Mouse (Mus musculus): Measurements from ENCODE around the gene 4933425L06Rik. TPM values are rescaled to one million over a fixed set of nuclear protein-coding genes. Genes with fewer than 3 reads are reported as not detected.

Gene 4933425L06Rik
- not detected for polyA plus RNA-seq (2017; shearing (Covaris generic))

DNA sequence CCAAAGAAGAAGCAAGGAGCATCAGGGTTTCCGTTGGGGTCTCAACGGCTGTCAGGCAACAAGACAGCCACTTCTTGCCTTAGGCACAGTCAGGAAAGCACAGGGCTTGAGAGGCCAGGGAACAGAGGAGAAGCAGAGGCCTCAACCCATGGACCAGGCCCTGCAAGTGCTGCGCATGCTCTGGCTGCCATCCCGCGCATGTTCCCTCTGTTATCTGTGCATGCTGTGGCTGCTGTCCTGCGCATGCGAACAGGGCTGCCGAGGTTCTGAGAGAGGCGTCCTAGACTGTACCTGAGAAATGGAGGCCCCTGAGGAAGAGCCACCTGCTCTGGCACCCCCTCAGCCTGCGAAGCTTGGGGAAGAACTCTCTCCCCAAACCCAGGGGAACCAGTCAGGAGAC is at the start of gene 4933425L06Rik:
4933425L06Rik (plus strand) TSS at position 261 of the 400 bp plus-strand sequence.

DNA sequence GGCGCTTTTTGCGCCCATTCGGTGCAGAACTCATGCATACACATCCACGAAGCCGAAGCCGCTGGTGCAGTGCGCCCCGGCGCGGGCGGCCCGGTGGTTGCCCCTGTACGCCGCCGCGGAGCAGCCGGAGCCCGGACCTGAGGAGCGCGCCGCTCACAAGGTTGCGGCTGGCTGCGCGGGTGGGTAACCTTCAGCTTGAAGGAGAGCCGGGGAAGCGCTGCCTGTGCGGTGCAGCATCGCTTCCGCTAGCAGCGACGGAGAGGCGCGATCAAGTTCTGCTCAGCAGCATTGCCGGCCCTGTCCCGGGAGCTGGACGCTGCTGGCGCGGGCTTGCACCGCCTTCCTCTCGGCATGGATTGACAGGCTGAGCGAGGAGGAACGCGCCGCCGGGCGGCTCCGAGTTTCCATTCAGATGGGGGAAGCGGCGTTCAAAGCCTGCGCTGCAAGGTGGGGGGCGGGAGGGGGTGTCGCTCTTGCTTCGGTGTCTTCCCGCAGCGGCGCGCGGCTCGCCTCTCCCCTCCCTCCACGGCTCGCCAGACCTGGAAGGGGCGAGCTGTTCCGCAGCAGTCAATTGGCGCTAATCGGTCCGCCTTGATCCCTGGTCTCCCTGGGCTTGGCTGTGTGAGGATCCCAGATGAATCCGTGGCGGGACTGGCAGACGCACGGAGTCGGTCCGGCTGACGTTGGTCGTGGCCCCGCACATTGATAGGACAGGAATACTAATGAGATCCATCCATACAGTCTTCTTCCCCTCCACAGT is 27.6 kb upstream of the 4933425L06Rik start, which contains the start of gene Rgs7bp:
Rgs7bp (minus strand) TSS at position 750 of the 760 bp plus-strand sequence.

Other genes starting within 250 kb of the 4933425L06Rik start
- 0.57 TPM for gene Shisal2b, start 218.2 kb upstream of the 4933425L06Rik start, polyA plus RNA-seq (2017; shearing (Covaris generic))
- gene Rgs7bp, start 27.2 kb upstream of the 4933425L06Rik start, polyA plus RNA-seq (2017; shearing (Covaris generic)) = not detected
- 0.27 TPM for gene Rnf180, start 212.7 kb downstream of the 4933425L06Rik start, polyA plus RNA-seq (2017; shearing (Covaris generic))

Data from CD4-positive, CD25-positive, alpha-beta regulatory T cell, adult 9 weeks (primary cell).